Mouse (Mus musculus) olfactory bulb, adult 2 months (tissue): ENCODE measurements around the gene Fga.

Source experiments
- CTCF ChIP-seq: fragments of 200-500 bp; IDR thresholded peaks from 2 replicates; pipeline ENCODE4 v1.5.1; 2012; ENCODE audit warnings: low read depth, mild to moderate bottlenecking, low read length, moderate library complexity; ENCODE audit not compliant: insufficient read depth
- POLR2A ChIP-seq: fragments of 200-500 bp; IDR thresholded peaks from 2 replicates; pipeline ENCODE4 v1.6.1; 2012; ENCODE audit warnings: mild to moderate bottlenecking, low read depth, low read length, moderate library complexity; ENCODE audit not compliant: insufficient read depth

DNA sequence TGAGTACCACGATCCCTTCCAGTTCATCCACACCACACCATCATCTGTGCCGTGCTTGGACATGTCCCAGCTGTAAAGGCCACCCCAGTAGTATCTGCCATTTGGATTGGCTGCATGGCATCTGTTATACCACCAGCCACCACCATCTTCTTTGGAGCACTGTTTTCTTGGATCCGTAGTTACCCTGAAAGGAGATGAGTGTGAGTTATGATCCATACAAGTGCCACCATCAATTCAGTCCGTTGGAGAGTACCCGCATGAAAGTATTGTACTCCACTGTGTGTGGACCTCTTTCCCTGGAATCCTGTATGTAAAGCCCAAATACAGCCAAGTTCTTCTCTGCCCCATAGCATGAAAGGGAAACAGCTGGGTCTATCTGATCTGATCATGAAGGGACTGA lies 16.6 kb downstream of the Fga start:
- TF ChIP-seq POLR2A (no peak), CTCF (no peak)
